Mouse (Mus musculus) MEL (cell line): Measurements from ENCODE around the gene Ptpn14. TPM values are rescaled to one million over a fixed set of nuclear protein-coding genes. Genes with fewer than 3 reads are reported as not detected.

ENCODE experiments used
- DNase-seq: peaks from one replicate; pipeline ENCODE4 v3.0.0; 2011; ENCODE audit warnings: low read depth, low spot score
- H3K27ac ChIP-seq: 2 replicates; pipeline ENCODE4 v1.5.1; 2012; ENCODE audit warnings: low read depth, mild to moderate bottlenecking, control low read depth, low read length, moderate library complexity; ENCODE audit not compliant: control insufficient read depth
- H3K27me3 ChIP-seq, 2 experiments: fragments of 150-350 bp in 1 of 2; sonication (generic) in 1 of 2; 2 replicates each; pipeline ENCODE4 v1.6.1; 2012; ENCODE audit warnings: low read length in 2 of 2, mild to moderate bottlenecking in 2 of 2, improper control_type of control experiment in 1 of 2, moderate library complexity in 1 of 2; ENCODE audit not compliant: insufficient read depth in 2 of 2, control insufficient read depth in 1 of 2
- H3K36me3 ChIP-seq, 2 experiments: 2 replicates each; pipeline ENCODE4 v1.6.1; 2012 to 2014; ENCODE audit warnings: low read length in 2 of 2, improper control_type of control experiment in 1 of 2, inconsistent platforms in 1 of 2, mild to moderate bottlenecking in 1 of 2; ENCODE audit not compliant: insufficient read depth in 2 of 2, control insufficient read depth in 1 of 2
- H3K4me1 ChIP-seq, 2 experiments: fragments of 150-350 bp in 1 of 2; sonication (generic) in 1 of 2; 2 replicates each; pipeline ENCODE4 v1.6.1; 2012; ENCODE audit warnings: low read length in 2 of 2, improper control_type of control experiment in 1 of 2, mild to moderate bottlenecking in 1 of 2; ENCODE audit not compliant: insufficient read depth in 2 of 2, control insufficient read depth in 1 of 2
- H3K4me3 ChIP-seq, 2 experiments: fragments of 150-350 bp in 1 of 2; sonication (generic) in 1 of 2; 2 replicates each; pipeline ENCODE4 v1.5.1; 2012; ENCODE audit warnings: low read depth in 2 of 2, low read length in 2 of 2, mild to moderate bottlenecking in 2 of 2, moderate library complexity in 2 of 2, control low read depth in 1 of 2, improper control_type of control experiment in 1 of 2; ENCODE audit not compliant: control insufficient read depth in 1 of 2, insufficient read depth in 1 of 2
- H3K79me2 ChIP-seq: 2 replicates; pipeline ENCODE4 v1.6.1; 2012; ENCODE audit warnings: mild to moderate bottlenecking, low read length, moderate library complexity; ENCODE audit not compliant: control insufficient read depth, poor library complexity, insufficient read depth
- H3K9ac ChIP-seq: 2 replicates; pipeline ENCODE4 v1.6.1; 2012; ENCODE audit warnings: low read depth, mild to moderate bottlenecking, control low read depth, low read length, moderate library complexity; ENCODE audit not compliant: control insufficient read depth, poor library complexity, severe bottlenecking
- H3K9me3 ChIP-seq: fragments of 150-350 bp; sonication (generic); replicated peaks from 2 replicates; pipeline ENCODE4 v1.6.1; 2012; ENCODE audit warnings: mild to moderate bottlenecking, low read length, improper control_type of control experiment, moderate library complexity; ENCODE audit not compliant: insufficient read depth
- CHD1 ChIP-seq: IDR thresholded peaks from 2 replicates; pipeline ENCODE4 v1.6.1; 2012; ENCODE audit warnings: low read depth, mild to moderate bottlenecking, inconsistent platforms, low read length, improper control_type of control experiment
- CHD2 ChIP-seq: IDR thresholded peaks from 2 replicates; pipeline ENCODE4 v1.6.1; 2011; ENCODE audit warnings: low read length, improper control_type of control experiment
- CTCF ChIP-seq, 3 experiments: IDR thresholded peaks in 2 of 3; conservative IDR thresholded peaks in 1 of 3; 2 replicates each; pipeline ENCODE4 v1.5.1; 2011 to 2012; ENCODE audit warnings: low read length in 3 of 3, low read depth in 2 of 3, mild to moderate bottlenecking in 2 of 3, improper control_type of control experiment in 1 of 3, inconsistent platforms in 1 of 3, mixed read lengths in 1 of 3, moderate library complexity in 1 of 3; ENCODE audit not compliant: control insufficient read depth in 1 of 3, insufficient read depth in 1 of 3, poor library complexity in 1 of 3, severe bottlenecking in 1 of 3
- E2F4 ChIP-seq: IDR thresholded peaks from 2 replicates; pipeline ENCODE4 v1.6.1; 2011; ENCODE audit warnings: low read depth, low read length, improper control_type of control experiment, borderline replicate concordance
- ELF1 ChIP-seq: IDR thresholded peaks from 2 replicates; pipeline ENCODE4 v1.6.1; 2014; ENCODE audit warnings: low read depth, mild to moderate bottlenecking, inconsistent platforms, low read length, improper control_type of control experiment, moderate library complexity
- ETS1 ChIP-seq: IDR thresholded peaks from 2 replicates; pipeline ENCODE4 v1.6.1; 2012; ENCODE audit warnings: low read depth, mild to moderate bottlenecking, inconsistent platforms, low read length, improper control_type of control experiment, moderate library complexity
- GABPA ChIP-seq: IDR thresholded peaks from 2 replicates; pipeline ENCODE4 v1.6.1; 2012; ENCODE audit warnings: low read depth, mild to moderate bottlenecking, inconsistent platforms, low read length, improper control_type of control experiment, moderate library complexity
- GATA1 ChIP-seq: IDR thresholded peaks from 2 replicates; pipeline ENCODE4 v1.6.1; 2011; ENCODE audit warnings: low read depth, low read length, improper control_type of control experiment
- JUND ChIP-seq: IDR thresholded peaks from 2 replicates; pipeline ENCODE4 v1.6.1; 2011; ENCODE audit warnings: low read depth, mild to moderate bottlenecking, improper control_type of control experiment, low read length
- KAT2A ChIP-seq: conservative IDR thresholded peaks from 2 replicates; pipeline ENCODE4 v1.6.1; 2012; ENCODE audit warnings: low read depth, low read length, improper control_type of control experiment, inconsistent platforms
- MAFK ChIP-seq: IDR thresholded peaks from 2 replicates; pipeline ENCODE4 v1.6.1; 2011; ENCODE audit warnings: low read depth, mild to moderate bottlenecking, low read length, improper control_type of control experiment, borderline replicate concordance
- MAZ ChIP-seq: IDR thresholded peaks from 2 replicates; pipeline ENCODE4 v1.6.1; 2012; ENCODE audit warnings: low read depth, mild to moderate bottlenecking, inconsistent platforms, low read length, improper control_type of control experiment
- NRF1 ChIP-seq: IDR thresholded peaks from 2 replicates; pipeline ENCODE4 v1.6.1; 2014; ENCODE audit warnings: low read depth, mild to moderate bottlenecking, inconsistent platforms, low read length, improper control_type of control experiment, moderate library complexity; ENCODE audit not compliant: poor library complexity, insufficient read depth, severe bottlenecking
- POLR2A ChIP-seq, 2 experiments: IDR thresholded peaks; 2 replicates each; pipeline ENCODE4 v1.6.1; 2011 to 2012; ENCODE audit warnings: low read length in 2 of 2, mild to moderate bottlenecking in 2 of 2, control low read depth in 1 of 2, improper control_type of control experiment in 1 of 2, low read depth in 1 of 2, moderate library complexity in 1 of 2; ENCODE audit not compliant: control insufficient read depth in 1 of 2, insufficient read depth in 1 of 2, poor library complexity in 1 of 2
- POLR2AphosphoS5 ChIP-seq: IDR thresholded peaks from 2 replicates; pipeline ENCODE4 v1.6.1; 2012; ENCODE audit warnings: low read depth, borderline replicate concordance, mild to moderate bottlenecking, inconsistent platforms, low read length, moderate library complexity, mixed read lengths
- RAD21 ChIP-seq: IDR thresholded peaks from 2 replicates; pipeline ENCODE4 v1.6.1; 2011; ENCODE audit warnings: mild to moderate bottlenecking, low read depth, low read length, improper control_type of control experiment
- RCOR1 ChIP-seq: IDR thresholded peaks from 2 replicates; pipeline ENCODE4 v1.6.1; 2012; ENCODE audit warnings: low read depth, mild to moderate bottlenecking, inconsistent platforms, low read length, improper control_type of control experiment
- SIN3A ChIP-seq: IDR thresholded peaks from 2 replicates; pipeline ENCODE4 v1.6.1; 2012; ENCODE audit warnings: low read length, improper control_type of control experiment, inconsistent platforms
- SMC3 ChIP-seq: IDR thresholded peaks from 2 replicates; pipeline ENCODE4 v1.6.1; 2011; ENCODE audit warnings: low read depth, low read length, improper control_type of control experiment
- TBP ChIP-seq: IDR thresholded peaks from 2 replicates; pipeline ENCODE4 v1.8.0; 2011; ENCODE audit warnings: low read depth, low read length, improper control_type of control experiment
- TCF12 ChIP-seq: IDR thresholded peaks from 2 replicates; pipeline ENCODE4 v1.6.1; 2014; ENCODE audit warnings: low read depth, mild to moderate bottlenecking, inconsistent platforms, low read length, improper control_type of control experiment, moderate library complexity
- UBTF ChIP-seq: IDR thresholded peaks from 2 replicates; pipeline ENCODE4 v1.6.1; 2012; ENCODE audit warnings: low read depth, mild to moderate bottlenecking, inconsistent platforms, low read length, improper control_type of control experiment, moderate library complexity, borderline replicate concordance; ENCODE audit not compliant: insufficient read depth
- USF1 ChIP-seq: IDR thresholded peaks from 2 replicates; pipeline ENCODE4 v1.6.1; 2014; ENCODE audit warnings: low read depth, mild to moderate bottlenecking, inconsistent platforms, low read length, improper control_type of control experiment, moderate library complexity
- ZC3H11A ChIP-seq: IDR thresholded peaks from 2 replicates; pipeline ENCODE4 v1.6.1; 2012; ENCODE audit warnings: low read depth, mild to moderate bottlenecking, inconsistent platforms, low read length, improper control_type of control experiment
- ZNF384 ChIP-seq: IDR thresholded peaks from 2 replicates; pipeline ENCODE4 v1.6.1; 2012; ENCODE audit warnings: low read depth, mild to moderate bottlenecking, inconsistent platforms, low read length, improper control_type of control experiment
- polyA plus RNA-seq, 2 experiments: library from polyadenylated mRNA; stranded (reverse) in 1 of 2; unstranded in 1 of 2; fragments of >175 nt in 1 of 2; fragments of >200 nt in 1 of 2; gene quantifications; 2 replicates each; pipeline versions ENCODE4 v1.2.1 to v1.2.4; 2012; ENCODE audit warnings: low replicate concordance in 2 of 2, low read depth in 1 of 2; ENCODE audit not compliant: insufficient read length in 2 of 2, insufficient read depth in 1 of 2, missing spikeins in 1 of 2
- total RNA-seq: library from RNA; depleted of rRNA; stranded (reverse); fragments of 300-350 nt; gene quantifications from 2 replicates; pipeline ENCODE4 v1.2.3, GENCODE M21; 2012

Ptpn14 gene
- total and polyA plus RNA-seq, 3 experiments: 0.62 to 1.0 TPM; not detected in 1

DNA sequence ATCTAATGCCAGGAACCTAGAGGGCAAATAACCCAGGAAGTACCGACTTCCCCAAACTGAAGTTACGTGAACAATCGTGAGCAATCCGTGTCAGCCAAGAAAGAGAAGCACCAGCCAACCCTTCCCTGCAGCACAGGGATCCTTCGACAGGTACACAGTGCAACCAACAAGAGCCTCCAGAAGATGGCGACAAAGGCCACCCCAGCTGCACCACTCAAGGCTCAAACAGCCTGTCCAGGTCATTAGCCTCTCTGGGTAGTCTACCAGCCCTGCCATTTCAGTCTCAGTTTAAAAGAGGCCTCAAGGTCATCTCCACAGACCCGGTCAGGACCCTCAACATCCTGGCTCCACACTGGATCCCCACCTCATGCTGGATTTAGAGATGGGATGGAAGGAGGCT is 159.4 kb downstream of the Ptpn14 start:
- H3K27me3 ChIP-seq: no peaks in the 10 kb centered on the region
- no peaks in the 10 kb centered on the region for H3K79me2 ChIP-seq
- no peak overlapping the region for H3K9ac ChIP-seq
- peaks cover 0 to 1% of the 10 kb centered on the region in 2 experiments; a peak in 2 of 4 replicates for H3K36me3 ChIP-seq
- no peaks in the 10 kb centered on the region for H3K9me3 ChIP-seq
- DNase-seq: peak; percentile 60
- no peaks in the 10 kb centered on the region for H3K4me1 ChIP-seq
- TF ChIP-seq USF1: no peak
- TF ChIP-seq SMC3: peak; percentile 46
- peak; percentile 24; the same call in 1 of the 2 replicates for TF ChIP-seq ZC3H11A
- peak; percentile 60 for TF ChIP-seq RAD21
- TF ChIP-seq CTCF (IDR thresholded peaks at IDR 0.05 in 2 of 3, conservative IDR thresholded peaks at IDR 0.05 in 1 of 3; ENCODE audit: control insufficient read depth in 1 of 3, insufficient read depth in 1 of 3, low read depth in 2 of 3, low read length in 3 of 3, poor library complexity in 1 of 3, severe bottlenecking in 1 of 3): peak; percentile 60 to 79 (median 68)
- TF ChIP-seq, all 39 proteins: peak for 4
- H3K4me3 ChIP-seq: no peak overlapping the region
- no peak overlapping the region for H3K27ac ChIP-seq

DNA sequence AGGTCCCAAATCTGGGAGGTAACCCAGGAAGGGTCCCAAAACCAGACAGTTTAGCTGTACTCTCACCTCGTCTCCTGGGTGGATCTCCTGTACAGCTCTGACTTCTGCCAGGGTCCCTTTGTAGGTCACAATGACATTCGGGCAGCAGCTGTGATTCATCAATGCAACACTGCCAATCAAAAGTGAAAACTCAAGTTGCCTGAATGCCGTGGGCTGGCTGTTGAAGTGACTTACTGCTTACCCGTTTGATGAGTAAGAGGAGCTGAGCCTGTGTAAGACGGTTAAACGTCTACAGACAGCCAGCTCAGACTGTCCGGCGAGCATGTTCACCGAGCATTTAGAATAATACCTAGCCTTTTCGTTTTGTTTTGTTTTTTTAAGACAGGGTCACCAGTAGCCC is 160.7 kb downstream of the Ptpn14 start:
- no peak overlapping the region for H3K27ac ChIP-seq
- H3K9me3 ChIP-seq: no peaks in the 10 kb centered on the region
- TF ChIP-seq TBP (no peak), GABPA (no peak), MAZ (no peak), MAFK (no peak), ZNF384 (no peak), GATA1 (no peak)
- TF ChIP-seq, all 39 proteins: peak for 0
- Histone ChIP-seq H3K27me3 (no peaks in the 10 kb centered on the region), H3K4me3 (no peak overlapping the region), H3K4me1 (no peaks in the 10 kb centered on the region), H3K9ac (no peak overlapping the region), H3K79me2 (no peaks in the 10 kb centered on the region), H3K36me3 (peaks cover 0 to 3% of the 10 kb centered on the region in 2 experiments; a peak in 2 of 4 replicates)
- DNase-seq: no peak

DNA sequence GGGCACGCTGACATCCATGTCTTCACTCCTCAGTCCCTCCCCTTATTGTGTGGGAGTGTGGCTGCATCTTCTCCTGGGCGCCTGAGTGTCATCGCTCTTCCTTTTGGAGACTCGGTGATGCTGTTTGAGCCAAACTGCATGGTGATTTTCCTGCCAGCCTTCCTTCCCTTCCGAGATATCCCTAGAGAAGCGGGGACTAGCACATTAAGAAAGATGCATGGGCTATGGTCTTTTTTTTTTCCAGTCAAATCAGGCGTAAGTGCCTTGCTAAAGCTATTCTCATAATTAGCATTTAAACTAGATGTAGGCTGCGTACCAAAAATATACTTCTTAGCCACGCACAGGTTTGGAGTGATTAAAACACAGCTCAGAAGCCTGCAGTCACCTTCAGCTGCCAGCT is 166.1 kb downstream of the Ptpn14 start:
- no peaks in the 10 kb centered on the region for H3K9me3 ChIP-seq
- no peaks in the 10 kb centered on the region for H3K4me1 ChIP-seq
- no peak overlapping the region for H3K27ac ChIP-seq
- TF ChIP-seq JUND: no peak
- no peak for TF ChIP-seq SIN3A
- TF ChIP-seq KAT2A: no peak
- no peak for TF ChIP-seq RCOR1
- no peak for TF ChIP-seq POLR2AphosphoS5
- TF ChIP-seq POLR2A (IDR thresholded peaks at IDR 0.05; ENCODE audit: control insufficient read depth in 1 of 2, insufficient read depth in 1 of 2, low read depth in 1 of 2, low read length in 2 of 2, poor library complexity in 1 of 2): no peak
- TF ChIP-seq SMC3: no peak
- no peak for TF ChIP-seq GABPA
- no peak for TF ChIP-seq ETS1
- TF ChIP-seq UBTF: no peak
- TF ChIP-seq TCF12: no peak
- no peak for TF ChIP-seq NRF1
- TF ChIP-seq MAFK: no peak
- TF ChIP-seq ELF1: no peak
- TF ChIP-seq CHD2: no peak
- TF ChIP-seq E2F4: no peak
- TF ChIP-seq CHD1: no peak
- TF ChIP-seq CTCF (IDR thresholded peaks at IDR 0.05 in 2 of 3, conservative IDR thresholded peaks at IDR 0.05 in 1 of 3; ENCODE audit: control insufficient read depth in 1 of 3, insufficient read depth in 1 of 3, low read depth in 2 of 3, low read length in 3 of 3, poor library complexity in 1 of 3, severe bottlenecking in 1 of 3): no peak
- TF ChIP-seq, all 39 proteins: peak for 0
- H3K27me3 ChIP-seq: no peaks in the 10 kb centered on the region
- peaks cover 0 to 7% of the 10 kb centered on the region in 2 experiments; a peak in 2 of 4 replicates for H3K36me3 ChIP-seq
- no peak overlapping the region for H3K4me3 ChIP-seq
- DNase-seq: no peak
- H3K79me2 ChIP-seq: no peaks in the 10 kb centered on the region
- H3K9ac ChIP-seq: no peak overlapping the region
